Mouse (Mus musculus) frontal cortex, postnatal 10 days (tissue): ENCODE results near the gene Padi6.

Source experiments
- DNase-seq, 2 experiments: peaks; one replicate each; pipeline ENCODE4 v3.0.0; 2022; ENCODE audit warnings: low spot score in 2 of 2, mixed read lengths in 1 of 2

The Padi6 gene

GRCm38 (mm10) chr4:140742543-140742942 is at the start of gene Padi6:
Gene Padi6, minus strand, starts transcription at chr4:140742643.
- no peak for DNase-seq

- no peak for DNase-seq
Observed at GRCm38 (mm10) chr4:140791071-140791470, 48.6 kb upstream of the Padi6 start.

GRCm38 (mm10) chr4:140789983-140790382 is 47.5 kb upstream of the Padi6 start:
- DNase-seq = no peak

GRCm38 (mm10) chr4:140788983-140789382 is 46.5 kb upstream of the Padi6 start:
- DNase-seq = peak in 1 of 2 experiments; percentile 41

- no peak for DNase-seq
Observed at GRCm38 (mm10) chr4:140788264-140788663, 45.8 kb upstream of the Padi6 start.

- no peak for DNase-seq
Observed at GRCm38 (mm10) chr4:140787414-140787813, 45.0 kb upstream of the Padi6 start.

- no peak for DNase-seq
Observed at GRCm38 (mm10) chr4:140785217-140785616, 42.8 kb upstream of the Padi6 start.

- DNase-seq = no peak
Observed at GRCm38 (mm10) chr4:140784292-140784945, 42.0 kb upstream of the Padi6 start.

GRCm38 (mm10) chr4:140782821-140783220 is 40.4 kb upstream of the Padi6 start:
- DNase-seq = no peak

- DNase-seq = no peak
Observed at GRCm38 (mm10) chr4:140780507-140780906, 38.1 kb upstream of the Padi6 start.

- DNase-seq = no peak
Observed at GRCm38 (mm10) chr4:140779803-140780397, 37.5 kb upstream of the Padi6 start.

GRCm38 (mm10) chr4:140776623-140777022 is 34.2 kb upstream of the Padi6 start:
- DNase-seq = no peak

GRCm38 (mm10) chr4:140775876-140776275 is 33.4 kb upstream of the Padi6 start:
- DNase-seq = no peak

GRCm38 (mm10) chr4:140774893-140775292 is 32.5 kb upstream of the Padi6 start:
- no peak for DNase-seq

- no peak for DNase-seq
Observed at GRCm38 (mm10) chr4:140774025-140774800, 31.8 kb upstream of the Padi6 start, which contains the start of gene Padi4. Gene Padi4, minus strand, starts transcription at chr4:140774236.

GRCm38 (mm10) chr4:140771091-140771490 is 28.6 kb upstream of the Padi6 start:
- DNase-seq = no peak

- no peak for DNase-seq
Observed at GRCm38 (mm10) chr4:140770433-140770832, 28.0 kb upstream of the Padi6 start.

GRCm38 (mm10) chr4:140768973-140769372 is 26.5 kb upstream of the Padi6 start:
- DNase-seq = no peak

- DNase-seq = no peak
Observed at GRCm38 (mm10) chr4:140765936-140766335, 23.5 kb upstream of the Padi6 start.

- no peak for DNase-seq
Observed at GRCm38 (mm10) chr4:140763158-140763557, 20.7 kb upstream of the Padi6 start.

- DNase-seq = no peak
Observed at GRCm38 (mm10) chr4:140761601-140762000, 19.2 kb upstream of the Padi6 start.

- no peak for DNase-seq
Observed at GRCm38 (mm10) chr4:140755811-140756210, 13.4 kb upstream of the Padi6 start.

- no peak for DNase-seq
Observed at GRCm38 (mm10) chr4:140753366-140753765, 10.9 kb upstream of the Padi6 start.
